Mouse (Mus musculus): ENCODE data around the gene Adra2a. TPM values are rescaled to one million over a fixed set of nuclear protein-coding genes. Genes with fewer than 3 reads are reported as not detected.
A peak's percentile ranks its signal among the peaks of the same experiment; 100 is the strongest.

Gene Adra2a
- 34.4 and 35.3 TPM in 2 replicates for total RNA-seq (2014; rRNA removed)
- polyA plus RNA-seq (2015; fragmentation: Nextera tagmentation; extraction: Ambion mirVana) = 3.8 and 4.2 TPM in 2 replicates

- H3K4me1 ChIP-seq (ENCODE audit: insufficient read depth, low read length) = 0 out of 2 replicates have a peak, but pooled peaks cover 6% of the 10 kb centered on the region
- ATAC-seq (no peak), DNase-seq (ENCODE audit: low spot score) (no peak)
- peaks cover 6% of the 10 kb centered on the region; the same call in 1 of the 2 replicates for H3K27me3 ChIP-seq (ENCODE audit: insufficient read depth, low read length)
- H3K9ac ChIP-seq (replicated peaks; ENCODE audit: low read length) = peak within 1 kb of the TSS; percentile 60
- peak within 1 kb of the TSS; percentile 67 for H3K27ac ChIP-seq
- H3K36me3 ChIP-seq (ENCODE audit: insufficient read depth, low read length) = no peaks in the 10 kb centered on the region
- 77% methylated on average over 5 of the region's 5 CpGs for WGBS
- no peak for TF ChIP-seq CTCF (IDR thresholded peaks at IDR 0.05; ENCODE audit: low read depth)
- H3K9me3 ChIP-seq (ENCODE audit: low read length) = no peaks in the 10 kb centered on the region
- H3K4me2 ChIP-seq (ENCODE audit: low read depth, low read length) = peak within 1 kb of the TSS; percentile 98
- H3K4me3 ChIP-seq (ENCODE audit: low read length) = peak within 1 kb of the TSS; percentile 64
Measured at GRCm38 (mm10) chr19:54043851-54044250, at the start of gene Adra2a. Gene Adra2a, plus strand, starts transcription at chr19:54044151.

DNA sequence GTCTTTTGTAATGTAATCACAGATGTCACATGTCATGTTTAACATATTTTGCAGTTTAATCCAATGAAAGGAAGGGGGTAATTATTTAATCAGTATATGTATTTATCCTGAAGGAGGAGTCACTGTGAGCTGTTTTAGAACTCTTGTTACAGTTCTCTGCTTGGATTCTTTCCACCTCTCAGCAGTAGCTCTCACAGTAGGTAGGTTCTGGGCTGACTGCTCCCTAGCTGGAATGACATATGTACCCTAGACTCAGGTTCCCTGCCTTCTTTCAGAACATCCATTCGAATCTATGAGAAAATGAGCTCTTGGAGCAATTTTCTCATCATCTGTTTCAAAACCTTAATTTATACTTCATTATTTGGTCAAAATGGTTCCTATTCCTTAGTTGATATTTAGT lies 49.7 kb upstream of the Adra2a start:
- H3K36me3 ChIP-seq (ENCODE audit: insufficient read depth, low read length) = no peaks in the 10 kb centered on the region
- no peak overlapping the region for H3K27ac ChIP-seq
- no peak overlapping the region for H3K4me3 ChIP-seq (ENCODE audit: low read length)
- H3K9ac ChIP-seq (replicated peaks; ENCODE audit: low read length) = no peak overlapping the region
- DNase-seq (ENCODE audit: low spot score) = no peak
- H3K4me1 ChIP-seq (ENCODE audit: insufficient read depth, low read length) = no peaks in the 10 kb centered on the region
- WGBS = 68% methylated on average over 1 of the region's 1 CpGs
- H3K4me2 ChIP-seq (ENCODE audit: low read depth, low read length) = no peak overlapping the region
- no peaks in the 10 kb centered on the region for H3K27me3 ChIP-seq (ENCODE audit: insufficient read depth, low read length)
- ATAC-seq = no peak
- no peaks in the 10 kb centered on the region for H3K9me3 ChIP-seq (ENCODE audit: low read length)
- TF ChIP-seq CTCF (IDR thresholded peaks at IDR 0.05; ENCODE audit: low read depth) = no peak

GRCm38 (mm10) chr19:54010973-54011372 lies 33.0 kb upstream of the Adra2a start:
- WGBS = 59% methylated on average over 4 of the region's 4 CpGs
- no peak for DNase-seq (ENCODE audit: low spot score)
- no peak overlapping the region for H3K27ac ChIP-seq
- no peak overlapping the region for H3K9ac ChIP-seq (replicated peaks; ENCODE audit: low read length)
- no peaks in the 10 kb centered on the region for H3K36me3 ChIP-seq (ENCODE audit: insufficient read depth, low read length)
- no peak overlapping the region for H3K4me2 ChIP-seq (ENCODE audit: low read depth, low read length)
- H3K4me3 ChIP-seq (ENCODE audit: low read length) = no peak overlapping the region
- ATAC-seq = no peak
- no peaks in the 10 kb centered on the region for H3K27me3 ChIP-seq (ENCODE audit: insufficient read depth, low read length)
- TF ChIP-seq CTCF (IDR thresholded peaks at IDR 0.05; ENCODE audit: low read depth) = no peak
- H3K9me3 ChIP-seq (ENCODE audit: low read length) = no peaks in the 10 kb centered on the region
- H3K4me1 ChIP-seq (ENCODE audit: insufficient read depth, low read length) = no peaks in the 10 kb centered on the region

DNA sequence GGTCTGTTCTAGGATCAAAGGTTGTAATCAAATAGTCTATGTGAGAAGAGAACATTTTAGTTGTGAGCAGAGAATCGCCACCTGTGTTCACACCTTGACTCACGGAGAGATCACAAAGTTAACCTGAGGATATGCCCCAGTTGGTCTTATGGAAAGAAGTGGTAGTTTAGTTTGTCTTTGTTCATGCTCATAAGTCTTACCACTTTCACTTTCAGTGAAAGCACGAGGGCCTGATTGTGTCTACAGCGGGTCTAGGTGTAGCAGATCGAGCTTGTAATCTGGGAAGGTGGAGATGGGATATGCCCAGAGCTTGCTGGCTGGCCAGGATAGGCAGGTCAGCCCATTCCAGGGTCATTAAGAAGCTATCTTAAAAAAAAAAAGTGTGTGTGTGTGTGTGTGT lies 29.0 kb upstream of the Adra2a start:
- no peak for TF ChIP-seq CTCF (IDR thresholded peaks at IDR 0.05; ENCODE audit: low read depth)
- ATAC-seq (no peak), DNase-seq (ENCODE audit: low spot score) (no peak)
- no peaks in the 10 kb centered on the region for H3K9me3 ChIP-seq (ENCODE audit: low read length)
- no peaks in the 10 kb centered on the region for H3K4me1 ChIP-seq (ENCODE audit: insufficient read depth, low read length)
- 97% methylated on average over 5 of the region's 5 CpGs for WGBS
- no peak overlapping the region for H3K9ac ChIP-seq (replicated peaks; ENCODE audit: low read length)
- no peaks in the 10 kb centered on the region for H3K36me3 ChIP-seq (ENCODE audit: insufficient read depth, low read length)
- no peak overlapping the region for H3K4me3 ChIP-seq (ENCODE audit: low read length)
- H3K27ac ChIP-seq = no peak overlapping the region
- no peak overlapping the region for H3K4me2 ChIP-seq (ENCODE audit: low read depth, low read length)
- H3K27me3 ChIP-seq (ENCODE audit: insufficient read depth, low read length) = no peaks in the 10 kb centered on the region

- Histone ChIP-seq H3K27ac (no peak overlapping the region), H3K9ac (replicated peaks; ENCODE audit: low read length) (no peak overlapping the region), H3K9me3 (ENCODE audit: low read length) (no peaks in the 10 kb centered on the region), H3K4me3 (ENCODE audit: low read length) (no peak overlapping the region), H3K4me2 (ENCODE audit: low read depth, low read length) (no peak overlapping the region), H3K36me3 (ENCODE audit: insufficient read depth, low read length) (no peaks in the 10 kb centered on the region), H3K27me3 (ENCODE audit: insufficient read depth, low read length) (no peaks in the 10 kb centered on the region), H3K4me1 (ENCODE audit: insufficient read depth, low read length) (no peaks in the 10 kb centered on the region)
- ATAC-seq (no peak), DNase-seq (ENCODE audit: low spot score) (no peak)
- WGBS = 93% methylated on average over 5 of the region's 5 CpGs
- no peak for TF ChIP-seq CTCF (IDR thresholded peaks at IDR 0.05; ENCODE audit: low read depth)
Measured at GRCm38 (mm10) chr19:54015503-54015902, 28.4 kb upstream of the Adra2a start.

- H3K9me3 ChIP-seq (ENCODE audit: low read length) = no peaks in the 10 kb centered on the region
- no peak for DNase-seq (ENCODE audit: low spot score)
- H3K9ac ChIP-seq (replicated peaks; ENCODE audit: low read length) = no peak overlapping the region
- ATAC-seq = no peak
- WGBS = 80% methylated on average over 6 of the region's 6 CpGs
- no peak overlapping the region for H3K27ac ChIP-seq
- H3K36me3 ChIP-seq (ENCODE audit: insufficient read depth, low read length) = peaks cover 10% of the 10 kb centered on the region; the same call in 1 of the 2 replicates
- no peak overlapping the region for H3K4me2 ChIP-seq (ENCODE audit: low read depth, low read length)
- no peak overlapping the region for H3K4me3 ChIP-seq (ENCODE audit: low read length)
- H3K4me1 ChIP-seq (ENCODE audit: insufficient read depth, low read length) = no peaks in the 10 kb centered on the region
- TF ChIP-seq CTCF (IDR thresholded peaks at IDR 0.05; ENCODE audit: low read depth) = no peak
- H3K27me3 ChIP-seq (ENCODE audit: insufficient read depth, low read length) = no peaks in the 10 kb centered on the region
Measured at GRCm38 (mm10) chr19:54035100-54035499, 8.9 kb upstream of the Adra2a start.

DNA sequence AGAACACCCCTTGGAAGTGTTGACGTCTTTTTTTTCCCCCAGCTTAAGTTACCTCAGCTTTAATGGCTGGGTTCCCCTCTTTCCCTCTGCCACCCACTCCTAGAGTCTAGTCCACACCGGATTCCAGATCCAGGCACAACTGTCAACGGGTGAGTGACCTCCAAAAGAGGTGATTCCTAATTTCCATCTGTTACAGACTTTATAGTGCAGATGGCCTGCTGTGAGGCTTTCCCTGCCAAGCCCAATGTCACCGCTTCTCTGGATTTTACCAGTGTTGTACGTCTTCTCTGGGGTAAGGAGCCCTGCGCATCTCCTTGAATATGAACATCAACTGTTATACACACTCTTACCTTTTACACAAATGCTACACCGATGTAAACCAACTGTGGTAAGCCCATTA lies 4.5 kb upstream of the Adra2a start:
- no peak for ATAC-seq
- no peak for DNase-seq (ENCODE audit: low spot score)
- Histone ChIP-seq H3K27ac (no peak overlapping the region), H3K36me3 (ENCODE audit: insufficient read depth, low read length) (peaks cover 3% of the 10 kb centered on the region; the same call in 1 of the 2 replicates), H3K4me1 (ENCODE audit: insufficient read depth, low read length) (no peaks in the 10 kb centered on the region), H3K27me3 (ENCODE audit: insufficient read depth, low read length) (no peaks in the 10 kb centered on the region), H3K9ac (replicated peaks; ENCODE audit: low read length) (no peak overlapping the region), H3K4me2 (ENCODE audit: low read depth, low read length) (no peak overlapping the region), H3K4me3 (ENCODE audit: low read length) (no peak overlapping the region), H3K9me3 (ENCODE audit: low read length) (no peaks in the 10 kb centered on the region)
- WGBS = 60% methylated on average over 7 of the region's 7 CpGs
- TF ChIP-seq CTCF (IDR thresholded peaks at IDR 0.05; ENCODE audit: low read depth) = no peak

All from hindbrain, postnatal 0 days (tissue).